Mouse (Mus musculus) c-Kit-positive CD71-positive TER-119-positive erythroid progenitor cells, embryonic 14.5 days (primary cell): ENCODE measurements around the gene Cux1.
A peak's percentile ranks its signal among the peaks of the same experiment; 100 is the strongest.
"Not testable (repeated sequence)": the region's sequence is repeated elsewhere in the genome, so short reads cannot be mapped to it uniquely, and the experiment has no call there.

Source experiments
- DNase-seq: peaks from one replicate; pipeline ENCODE4 v3.0.0-alpha.2; 2013; ENCODE audit warnings: low spot score

Cux1 gene

DNA sequence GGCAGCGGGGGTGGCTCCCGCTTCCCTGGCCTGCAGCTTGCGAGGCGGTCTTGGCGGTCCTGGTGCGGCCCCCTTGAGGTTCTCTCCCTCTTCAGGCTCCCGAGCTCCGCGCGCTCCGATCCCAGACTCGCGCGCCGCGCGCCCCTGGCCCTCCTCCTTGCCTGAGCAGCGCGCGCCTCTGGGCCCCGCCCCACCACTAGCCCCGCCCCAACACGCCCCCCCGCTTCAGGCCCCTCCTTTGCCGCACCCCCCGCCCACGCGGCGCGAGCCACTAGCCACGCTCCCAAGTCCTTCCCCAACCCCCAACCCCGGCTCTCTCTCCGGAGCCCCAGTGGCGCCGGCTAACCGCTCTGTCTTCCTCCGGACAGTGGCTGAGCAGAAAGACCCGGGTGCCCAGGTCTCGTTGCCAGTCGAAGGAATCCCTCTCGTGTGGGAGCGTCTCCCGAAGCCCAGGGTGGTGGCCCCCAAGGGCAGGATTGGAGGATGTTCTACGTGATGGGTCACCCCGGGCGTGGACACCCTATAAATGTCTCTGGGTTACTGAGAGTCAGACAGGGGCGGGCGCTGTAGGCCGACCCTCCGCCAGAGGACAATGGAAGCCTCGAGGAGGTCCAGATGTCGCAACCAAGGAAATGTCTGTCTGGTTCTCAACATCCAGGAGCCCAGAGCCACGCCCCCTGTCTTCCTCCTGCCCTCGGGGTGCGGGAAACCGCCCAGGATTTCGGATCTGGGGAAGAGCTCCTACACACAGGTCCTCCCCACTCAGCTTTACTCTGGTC, 322.3 kb downstream of the Cux1 start:
- DNase-seq: no peak

DNA sequence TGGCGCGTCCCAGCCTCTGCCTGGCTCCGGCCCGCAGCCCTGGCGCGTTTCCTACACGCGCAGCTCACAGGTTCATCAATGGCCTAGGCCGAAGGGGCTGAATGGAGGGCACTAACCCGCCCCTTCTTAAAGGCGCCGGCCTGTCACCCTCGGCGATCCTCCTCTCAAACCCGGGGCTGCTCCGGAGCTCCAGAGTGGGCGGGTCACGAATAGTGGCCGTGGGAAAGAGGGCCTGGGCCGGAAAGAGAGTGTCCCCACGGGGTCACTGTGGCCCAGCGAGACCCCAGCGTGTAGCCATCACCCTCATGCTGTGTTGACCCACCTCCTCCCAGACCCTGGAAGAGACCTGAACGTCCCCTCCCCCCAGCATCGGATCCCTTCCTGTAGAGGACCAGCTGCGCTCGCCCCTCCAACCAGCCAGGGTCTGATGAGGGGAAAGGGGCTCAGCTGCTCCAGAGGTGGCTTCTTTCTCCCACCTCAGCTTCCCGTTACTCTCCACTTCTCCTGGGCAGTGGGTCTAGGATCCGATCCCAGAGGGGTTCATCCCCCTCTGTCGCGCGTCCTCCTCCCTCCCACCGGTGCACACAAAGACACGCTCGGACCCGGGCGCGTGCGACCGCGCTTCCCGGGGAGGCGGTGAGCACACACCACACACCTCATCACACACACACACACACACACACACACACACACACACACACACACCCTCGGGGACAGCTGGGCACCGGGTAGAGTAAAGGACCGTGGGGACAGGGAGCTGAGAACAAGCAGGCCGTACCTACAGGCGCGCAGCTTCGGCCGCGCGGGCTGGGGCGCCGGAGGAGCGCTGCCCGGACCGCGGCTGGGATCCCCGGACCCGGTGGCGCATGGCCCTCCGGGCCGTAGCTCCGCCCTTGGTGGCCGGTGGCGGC, 323.2 kb downstream of the Cux1 start:
- DNase-seq: no peak

DNA sequence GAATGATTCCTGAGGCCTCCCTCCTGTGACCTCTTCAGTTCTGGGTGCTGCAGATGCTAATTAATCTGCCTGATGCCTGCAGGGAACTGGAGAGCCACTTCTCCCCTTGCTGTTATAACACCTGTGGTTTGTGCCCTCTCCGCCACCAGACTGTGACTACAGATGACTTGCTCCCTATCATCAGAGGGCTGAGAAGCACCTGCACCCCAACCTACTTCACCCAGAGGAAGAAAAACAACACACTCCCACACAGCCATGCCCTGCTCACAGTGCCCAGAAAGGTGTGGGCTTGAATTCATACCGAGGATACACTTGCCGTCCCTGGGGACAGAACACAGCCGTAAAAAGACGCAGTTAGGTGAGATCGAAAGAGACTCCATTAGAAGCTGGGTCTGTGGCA, 326.1 kb downstream of the Cux1 start:
- DNase-seq: no peak

DNA sequence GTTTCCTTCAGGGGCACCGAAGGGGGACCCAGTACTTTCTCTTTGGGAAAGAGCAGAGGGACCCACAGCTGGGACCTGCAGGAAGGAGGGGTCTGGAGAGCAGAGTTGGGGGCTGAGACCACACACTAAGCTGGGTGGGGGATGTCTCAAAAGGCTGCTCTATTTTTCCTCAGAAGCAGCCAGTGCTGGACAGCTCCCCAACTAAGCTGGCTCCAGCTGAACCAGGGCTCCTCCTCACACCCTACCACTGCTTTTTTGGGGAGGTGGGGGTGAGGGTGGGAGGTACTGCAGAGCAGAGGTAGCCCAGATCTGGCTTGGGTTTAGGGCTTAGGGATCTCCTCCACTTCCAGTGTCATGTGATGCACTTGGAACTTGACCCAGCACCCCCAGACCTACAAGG, 326.9 kb downstream of the Cux1 start:
- DNase-seq: no peak

DNA sequence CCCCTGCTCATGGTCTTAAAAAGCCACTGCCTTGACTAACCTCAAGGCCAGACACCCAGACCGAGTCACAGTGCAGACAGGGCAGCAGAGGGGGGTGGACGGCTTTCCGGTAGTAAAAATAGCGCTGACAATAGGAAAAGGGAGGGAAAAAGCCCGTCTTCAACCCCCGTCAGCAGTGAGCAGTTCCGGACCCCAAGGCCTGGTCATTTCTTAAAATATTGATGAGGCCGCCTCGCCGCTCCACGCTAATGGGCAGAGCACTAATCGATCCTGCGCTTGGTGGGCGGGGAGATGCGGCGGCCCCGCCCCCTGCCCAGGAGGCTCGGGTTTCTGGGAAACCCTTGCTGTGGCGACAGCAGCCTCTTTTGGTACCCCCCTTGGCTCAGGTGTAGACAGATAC, 329.7 kb downstream of the Cux1 start:
- DNase-seq: no peak

DNA sequence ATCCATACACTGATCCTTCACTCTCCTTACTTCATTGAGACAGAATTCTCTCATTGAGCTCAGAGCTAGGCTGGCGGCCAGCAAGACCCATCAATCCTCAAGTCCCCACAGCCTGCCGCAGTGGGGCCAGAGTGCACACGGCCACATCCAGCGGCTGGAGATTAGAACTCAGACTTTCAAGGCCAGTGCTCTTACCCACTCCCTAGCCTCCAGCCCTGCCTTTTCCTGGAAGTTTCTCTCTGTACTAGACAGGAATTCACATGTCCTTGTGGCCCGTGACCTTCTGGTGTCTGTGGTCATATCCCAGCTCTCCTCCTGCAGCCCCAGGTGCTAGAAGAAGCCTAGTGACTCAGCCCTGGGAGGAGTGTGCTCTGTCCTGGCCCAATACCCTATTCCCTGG, 330.7 kb downstream of the Cux1 start:
- DNase-seq: no peak

DNA sequence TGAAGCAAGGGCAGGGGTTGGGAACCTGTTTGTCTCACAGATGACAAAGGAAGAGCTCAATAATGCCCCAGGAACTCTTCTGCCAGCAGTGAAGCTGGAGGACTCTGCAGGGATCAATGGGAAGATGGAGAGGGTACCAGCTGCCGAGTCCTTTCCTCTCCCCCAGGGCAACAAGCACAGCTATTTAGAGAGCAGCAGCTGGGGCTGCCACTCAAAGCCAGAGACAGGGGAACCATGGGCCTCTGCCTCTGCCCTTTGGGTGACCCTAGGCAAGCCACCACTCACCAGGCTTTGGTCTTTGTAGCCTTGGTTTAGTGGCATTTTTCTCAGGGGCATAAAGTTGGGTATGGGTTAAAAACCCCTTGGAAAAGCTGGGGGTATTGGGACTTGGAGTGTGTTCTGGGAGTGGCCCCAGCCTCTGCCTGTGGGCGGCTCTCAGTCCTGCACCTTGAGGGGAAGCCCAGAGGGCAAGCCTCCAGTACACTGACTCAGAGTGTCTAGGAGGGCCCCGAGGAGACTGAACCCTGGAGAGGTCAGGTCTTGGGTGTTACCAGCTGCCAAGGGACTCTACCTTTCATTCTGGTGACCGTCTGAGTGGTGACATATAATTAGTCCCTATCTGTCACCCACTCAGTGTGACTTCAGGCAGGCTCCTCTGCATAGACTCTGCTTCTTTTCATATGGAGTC, 336.8 kb downstream of the Cux1 start:
- DNase-seq: no peak

DNA sequence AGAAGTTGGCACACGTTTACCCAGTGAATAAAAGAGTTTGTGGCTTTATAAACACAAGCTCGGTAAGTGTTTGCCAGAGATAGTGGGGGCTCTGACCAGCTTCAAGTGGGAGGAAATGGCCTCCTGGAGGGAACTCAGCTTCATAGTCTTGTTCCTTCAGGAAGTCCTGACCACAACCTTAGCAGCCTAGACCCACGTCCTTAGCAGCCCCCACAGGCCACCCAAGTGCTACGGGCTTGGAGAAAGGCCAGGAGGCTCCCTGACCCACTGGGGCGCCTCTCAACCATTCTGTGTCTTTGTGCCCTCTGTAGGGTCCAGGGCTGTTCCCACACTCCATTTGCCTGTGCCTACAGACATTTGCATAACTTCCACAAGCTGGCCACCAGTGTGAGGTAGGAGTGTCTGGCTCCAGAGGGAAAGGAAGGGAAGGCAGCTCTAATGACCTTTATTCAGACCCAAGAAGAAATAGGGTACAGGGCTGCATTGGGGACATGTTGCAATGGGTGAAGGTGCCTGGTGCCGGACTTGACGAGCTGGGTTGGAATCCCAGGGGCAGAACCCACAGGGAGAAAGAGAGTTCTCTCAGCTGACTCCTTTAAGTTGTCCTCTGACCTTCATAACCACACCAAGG, 340.9 kb downstream of the Cux1 start:
- DNase-seq: no peak

DNA sequence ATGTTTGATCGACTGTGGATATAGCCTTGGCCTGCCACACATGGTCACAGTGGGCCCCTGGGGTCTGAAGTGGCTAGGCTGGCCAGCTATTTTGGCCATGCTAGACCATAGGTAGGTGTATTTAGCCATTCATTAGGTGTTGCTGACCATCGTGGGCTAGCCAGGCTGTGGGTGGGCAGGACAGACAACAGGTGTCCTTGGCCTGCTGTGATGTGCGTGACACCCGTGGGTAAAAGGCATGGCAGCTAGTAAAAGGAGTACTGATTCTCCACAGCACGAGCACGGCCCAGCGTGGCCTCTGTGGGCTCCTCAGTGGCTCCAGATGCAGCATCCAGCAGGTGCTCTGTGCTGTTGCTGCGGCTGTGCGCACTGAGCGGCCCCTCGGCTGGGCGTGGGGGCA, 348.7 kb downstream of the Cux1 start:
- no peak for DNase-seq

DNA sequence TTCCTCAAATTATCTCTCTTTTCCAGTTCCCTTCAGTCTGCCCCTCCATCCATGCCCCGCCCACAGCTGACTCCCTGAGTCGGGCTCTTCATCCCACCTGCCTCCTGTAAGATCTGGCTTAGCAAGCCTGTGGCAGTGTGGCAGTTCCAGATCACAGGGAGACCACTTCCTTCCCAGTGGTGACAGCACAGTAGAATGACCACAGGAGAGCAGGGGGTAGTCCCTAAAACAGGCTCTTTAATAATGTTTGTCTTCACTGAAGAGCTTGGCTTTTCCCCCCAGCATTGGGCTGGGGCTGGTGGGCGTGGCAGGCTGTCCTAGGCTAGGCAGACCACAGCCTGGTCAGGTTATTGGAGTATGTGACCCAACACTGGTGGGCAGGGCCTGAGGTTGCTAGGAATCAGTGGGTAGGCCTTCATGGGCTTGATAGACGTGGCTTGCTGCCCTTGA, 349.3 kb downstream of the Cux1 start:
- no peak for DNase-seq

DNA sequence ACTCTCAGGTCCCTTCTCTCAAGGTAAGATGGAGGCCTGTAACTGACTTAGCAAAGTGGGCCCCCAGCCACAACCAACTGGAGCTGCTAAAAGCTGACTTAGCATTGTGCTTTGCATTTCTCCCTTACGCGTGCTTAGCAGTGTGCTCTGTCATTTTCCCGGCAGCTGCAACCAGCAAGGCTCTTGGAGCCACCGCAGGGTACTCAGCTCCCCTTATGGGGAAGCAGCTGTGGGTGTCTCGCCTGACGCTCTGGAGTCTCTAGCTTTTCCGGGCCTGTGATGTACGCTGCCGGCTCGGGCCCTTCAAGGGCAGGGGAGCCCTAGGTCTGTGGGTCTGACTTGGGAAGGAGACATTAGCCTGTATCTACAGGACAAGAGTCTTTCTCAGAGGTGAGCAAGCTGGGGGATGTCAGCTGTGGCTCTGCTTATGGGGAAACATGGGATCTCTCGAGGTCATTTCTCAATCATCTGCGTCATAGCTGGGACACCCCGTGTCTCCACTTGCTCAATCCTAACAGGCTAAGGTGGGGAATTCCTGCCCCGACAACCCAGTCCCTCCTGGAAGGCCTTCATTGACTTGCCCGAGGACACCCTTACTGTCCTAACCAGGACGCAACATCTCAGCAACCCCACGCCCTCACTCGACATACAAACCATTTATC, 350.2 kb downstream of the Cux1 start:
- DNase-seq: no peak

DNA sequence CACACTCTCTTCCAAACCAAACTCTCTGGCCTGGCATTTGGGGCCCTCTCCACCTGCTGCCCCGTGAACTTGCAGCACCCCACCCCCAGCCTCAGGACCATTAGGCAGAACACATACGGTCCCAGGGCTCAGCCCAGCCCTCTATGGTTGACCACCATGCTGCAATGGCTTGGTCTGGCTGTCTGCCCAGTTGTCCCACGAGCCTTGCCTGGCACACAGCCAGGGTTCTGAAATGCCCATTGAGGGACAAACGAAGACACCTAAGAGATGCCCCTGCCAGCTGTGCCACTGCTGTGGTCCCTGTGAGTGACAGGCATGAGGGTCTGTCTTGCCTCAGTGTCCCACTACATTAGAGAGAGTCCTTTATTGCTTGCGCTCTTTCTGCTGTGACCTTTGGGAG, 351.3 kb downstream of the Cux1 start:
- no peak for DNase-seq

DNA sequence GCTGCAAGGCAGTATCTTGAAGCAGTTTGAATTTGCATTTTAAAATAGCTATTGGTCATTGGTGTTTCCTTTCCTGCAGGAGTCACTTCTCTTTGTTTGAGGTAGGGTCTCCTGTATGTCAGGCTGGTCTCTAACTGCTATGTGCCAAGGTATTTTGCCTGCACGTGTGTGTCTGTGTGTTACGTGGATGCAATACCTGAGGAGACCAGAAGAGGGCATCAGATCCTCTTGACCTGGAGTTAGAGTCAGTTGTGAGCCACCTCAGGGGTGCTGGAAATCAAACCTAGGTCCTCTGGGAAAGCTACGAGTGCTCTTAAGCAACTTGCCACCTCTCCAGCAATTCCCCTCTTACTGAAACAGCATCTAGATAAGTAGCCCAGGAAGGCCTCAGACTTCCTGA, 352.1 kb downstream of the Cux1 start:
- DNase-seq: no peak

DNA sequence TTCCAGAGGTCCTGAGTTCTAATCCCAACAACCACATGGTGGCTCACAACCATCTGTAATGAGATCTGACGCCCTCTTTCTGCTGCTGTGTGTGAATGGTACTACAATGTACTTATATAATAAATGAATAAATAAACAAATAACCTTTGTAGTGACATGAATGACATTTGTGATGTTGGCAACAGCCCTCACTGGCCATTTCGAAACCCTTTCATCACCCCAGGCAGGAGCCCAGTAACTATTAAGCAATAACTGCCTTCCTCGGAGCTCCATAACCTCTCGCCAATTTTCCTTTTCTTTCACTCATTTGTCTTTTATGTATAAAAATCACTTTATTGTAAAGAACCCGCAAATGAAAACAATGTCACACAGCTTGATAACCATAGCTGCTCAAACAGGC, 353.6 kb downstream of the Cux1 start:
- DNase-seq: no peak

DNA sequence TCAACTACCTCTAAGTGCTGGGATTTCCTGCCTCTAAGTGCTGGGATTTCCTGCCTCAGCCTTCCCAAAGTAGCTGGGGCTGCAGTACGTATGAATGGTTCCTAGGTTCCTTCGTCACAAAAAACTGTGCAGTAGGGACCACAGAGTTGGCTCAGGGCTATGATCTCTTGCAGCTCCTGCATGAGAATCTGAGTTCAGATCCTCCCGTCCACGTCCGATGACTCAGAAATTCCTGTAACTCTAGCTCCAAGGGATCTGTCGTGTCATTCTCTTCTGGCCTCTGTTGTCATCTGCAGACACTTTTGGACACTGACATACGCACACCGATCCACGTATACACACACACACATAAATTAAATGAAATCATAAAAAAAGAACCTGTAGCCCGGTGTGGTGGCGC, 354.6 kb downstream of the Cux1 start:
- no peak for DNase-seq

DNA sequence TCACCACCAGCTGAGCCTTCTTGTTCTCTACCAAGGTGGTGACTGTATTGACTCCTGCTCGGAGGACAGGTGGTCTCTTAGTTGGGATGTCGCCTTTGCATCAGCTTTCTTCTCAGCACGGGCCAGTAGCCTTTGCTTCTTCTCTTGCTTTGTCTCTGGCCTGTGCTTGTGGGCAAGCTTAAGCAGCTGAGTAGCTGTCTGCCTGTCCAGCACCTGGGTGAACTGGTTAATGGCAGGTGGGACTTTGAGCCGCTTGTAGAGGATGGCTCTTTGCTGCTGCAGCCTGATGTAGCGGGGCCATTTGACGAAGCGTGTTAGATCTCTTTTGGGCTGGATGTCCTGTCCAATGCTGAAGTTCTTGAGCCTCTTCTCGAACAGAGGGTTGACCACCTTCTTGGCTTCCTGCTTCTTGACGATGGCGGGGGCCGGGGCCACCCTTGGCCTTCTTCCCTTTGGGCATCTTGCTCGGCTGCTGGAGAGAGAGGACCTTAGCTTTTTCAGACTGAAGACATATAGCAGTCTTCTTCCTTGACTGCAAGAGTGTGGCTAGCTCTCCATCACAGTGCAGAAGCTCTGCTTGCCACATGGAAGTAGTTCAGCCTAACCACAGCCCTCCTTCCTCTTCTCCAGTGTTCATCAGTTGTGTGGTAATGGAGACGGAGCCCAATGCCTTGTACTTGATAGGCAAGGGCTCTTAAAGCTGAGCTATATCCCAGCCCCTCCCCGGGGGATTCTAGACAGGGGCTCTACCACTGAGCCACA, 355.8 kb downstream of the Cux1 start:
- DNase-seq: not testable (repeated sequence)

DNA sequence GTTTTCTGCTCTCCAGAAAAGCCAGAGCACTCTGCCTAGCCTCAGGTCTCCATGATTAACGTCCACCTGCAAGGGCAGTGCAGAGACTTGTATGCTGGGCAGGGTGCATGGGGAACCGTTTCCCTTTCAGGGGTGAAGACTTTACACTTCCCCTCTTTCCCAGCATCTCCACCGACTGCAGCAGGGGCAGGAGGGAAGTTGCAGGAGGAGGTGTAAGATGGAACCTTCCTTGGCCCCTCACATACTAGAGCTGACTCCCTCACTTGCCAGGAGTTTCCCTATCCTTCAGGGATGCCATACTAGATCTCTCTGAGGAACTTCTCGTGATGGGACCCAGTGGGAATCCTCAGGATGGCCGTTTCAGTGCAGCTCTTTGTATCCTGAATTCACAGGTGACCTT, 356.7 kb downstream of the Cux1 start:
- DNase-seq: no peak

DNA sequence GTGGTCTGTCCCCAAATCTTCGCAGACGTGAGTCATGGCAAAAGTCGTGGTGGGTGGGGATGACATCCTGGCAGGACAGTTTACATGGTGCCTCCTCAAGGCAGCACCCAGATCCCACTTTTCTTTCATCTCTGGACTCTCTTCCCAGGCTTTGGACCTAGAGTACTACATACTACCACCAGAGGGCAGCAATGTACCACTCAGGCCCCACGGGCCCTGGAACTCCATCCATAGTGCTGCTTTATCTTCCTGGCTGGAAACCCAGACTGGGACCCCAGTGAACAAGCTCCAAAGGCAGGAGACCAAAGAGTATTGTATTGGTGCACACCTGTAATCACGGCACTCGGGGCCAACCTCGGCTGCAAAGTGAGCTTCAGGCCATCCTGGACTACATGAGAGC, 365.5 kb downstream of the Cux1 start:
- DNase-seq: peak; percentile 44

DNA sequence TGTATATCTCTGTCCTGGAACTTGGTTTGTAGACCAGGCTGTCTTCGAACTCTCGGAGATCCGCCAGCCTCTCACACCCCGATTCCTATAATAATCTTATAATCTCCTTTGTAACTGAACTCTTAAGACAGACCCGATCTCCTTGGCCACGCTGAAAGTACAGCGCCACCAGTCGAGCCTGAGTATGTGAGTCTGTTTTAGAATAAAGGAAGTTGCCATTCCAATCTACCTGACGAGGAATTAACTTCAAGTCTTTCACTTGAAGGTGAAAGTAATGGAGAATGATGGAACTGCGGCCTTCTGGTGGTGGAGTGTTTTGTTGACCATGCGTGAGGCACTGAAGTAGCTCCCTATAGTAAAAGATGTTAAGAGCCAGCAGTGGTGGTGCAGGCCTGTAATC, 367.8 kb downstream of the Cux1 start:
- DNase-seq: no peak

DNA sequence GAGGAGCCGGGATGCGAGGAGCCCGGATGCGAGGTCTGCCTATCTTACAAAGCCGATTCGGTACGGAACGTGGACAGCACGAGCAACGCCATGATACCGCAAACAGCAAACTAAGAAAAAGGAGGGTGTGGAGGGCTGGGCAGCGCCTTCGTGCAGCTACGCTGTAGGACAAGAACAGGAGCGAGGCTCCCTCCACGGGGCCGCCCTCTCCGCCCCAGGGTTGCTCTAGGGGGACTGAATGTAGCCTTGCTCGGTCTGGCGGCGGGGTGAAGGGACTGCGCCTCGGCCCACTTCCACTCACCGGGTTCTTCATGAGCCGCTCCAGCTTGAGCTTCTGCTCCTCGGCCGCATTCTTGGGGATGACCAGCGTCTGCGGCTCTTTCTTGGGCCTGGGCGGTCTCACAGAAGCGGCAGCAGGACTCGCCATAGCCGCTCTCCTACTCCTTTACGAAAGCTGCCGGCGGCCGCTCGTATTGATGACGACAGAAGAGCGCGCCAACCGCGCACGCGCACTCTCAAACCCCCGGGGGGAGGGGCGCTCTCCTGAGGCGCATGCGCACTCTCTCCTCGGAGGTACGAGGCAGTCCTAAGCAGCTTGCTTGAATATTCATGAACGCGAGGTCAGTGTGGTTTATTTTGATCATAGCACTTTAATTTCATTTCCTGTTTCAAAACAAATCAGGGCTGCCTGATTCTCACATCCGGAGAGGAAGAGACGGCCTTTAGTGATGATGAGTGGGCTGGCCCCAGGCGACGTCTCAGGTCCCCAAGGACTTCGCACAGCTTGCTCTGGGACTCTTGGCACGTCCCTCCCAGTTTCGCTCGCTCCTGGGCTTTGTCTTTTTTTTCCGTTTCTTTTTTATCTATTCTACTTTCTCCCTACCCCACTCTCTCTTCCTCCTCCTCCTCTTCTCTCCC, 368.6 kb downstream of the Cux1 start, which contains the start of gene Prkrip1:
TSS of gene Prkrip1 (minus strand) at position 490 of the 918 bp plus-strand sequence.
- peak; percentile 96 for DNase-seq
